Mouse (Mus musculus): Measurements from ENCODE around the gene Ptcd1. TPM values are rescaled to one million over a fixed set of nuclear protein-coding genes. Genes with fewer than 3 reads are reported as not detected.
"Not testable (repeated sequence)": the region's sequence is repeated elsewhere in the genome, so short reads cannot be mapped to it uniquely, and the experiment has no call there.

The Ptcd1 gene
- total RNA-seq, 2 experiments from 2014 or later = 28.5 to 42.2 TPM

GRCm38 (mm10) chr5:145167306-145167661, 376 bp upstream of the Ptcd1 start:
- intact Hi-C loops (cut with DNase I) = loop anchor here (1.0 to 2.0 kb wide), 2 partner anchors 23 to 26 kb away; partner anchors contain the start of genes Bud31 and Pdap1
- no peak for DNase-seq

DNA sequence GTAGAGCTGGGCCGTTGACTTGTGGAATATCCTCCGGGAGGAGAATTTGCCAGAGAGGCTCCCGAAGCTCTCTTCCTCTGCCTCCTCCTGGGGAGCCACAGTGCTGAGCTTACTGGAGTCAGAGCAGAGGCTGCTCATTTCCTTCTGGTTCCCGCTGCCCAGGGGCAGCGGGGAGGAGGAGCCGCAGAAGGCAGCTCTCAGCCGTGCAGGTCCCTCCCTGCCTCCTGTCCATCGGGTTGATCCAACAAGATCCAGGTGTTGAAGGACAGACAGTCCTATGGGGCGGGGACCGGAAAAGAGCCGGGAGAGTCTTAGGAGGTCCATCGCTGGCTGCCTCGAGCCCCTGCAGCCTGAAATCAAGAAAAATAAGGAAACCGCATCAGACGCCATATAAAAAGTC, 1.7 kb downstream of the Ptcd1 start:
- intact Hi-C loops (cut with DNase I) = no loop called here
- DNase-seq = no peak

DNA sequence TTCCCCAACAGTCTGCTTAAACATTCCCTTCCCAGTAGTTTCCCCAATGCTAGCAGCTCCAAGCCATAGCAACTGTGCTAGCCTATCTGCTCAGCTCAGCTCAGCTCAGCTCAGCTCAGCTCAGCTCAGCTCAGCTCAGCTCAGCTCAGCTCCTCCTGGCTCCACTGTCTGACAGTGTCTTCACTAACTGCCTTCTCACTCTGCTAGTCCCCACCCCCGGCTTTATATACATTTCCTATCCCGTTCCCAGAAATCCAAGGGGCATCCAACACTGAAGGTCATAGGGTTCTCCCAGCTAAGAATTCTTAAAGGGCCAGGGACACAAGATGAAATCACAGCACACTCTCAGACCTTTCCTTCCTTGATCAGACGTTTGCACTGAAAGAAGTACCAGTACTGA, 2.2 kb downstream of the Ptcd1 start:
- DNase-seq = no peak
- intact Hi-C loops (cut with DNase I) = no loop called here

GRCm38 (mm10) chr5:145161361-145161760, 5.5 kb downstream of the Ptcd1 start:
- no peak for DNase-seq
- intact Hi-C loops (cut with DNase I) = no loop called here

- DNase-seq = no peak
- intact Hi-C loops (cut with DNase I) = no loop called here
Measured at GRCm38 (mm10) chr5:145152690-145153089, 14.2 kb downstream of the Ptcd1 start.

DNA sequence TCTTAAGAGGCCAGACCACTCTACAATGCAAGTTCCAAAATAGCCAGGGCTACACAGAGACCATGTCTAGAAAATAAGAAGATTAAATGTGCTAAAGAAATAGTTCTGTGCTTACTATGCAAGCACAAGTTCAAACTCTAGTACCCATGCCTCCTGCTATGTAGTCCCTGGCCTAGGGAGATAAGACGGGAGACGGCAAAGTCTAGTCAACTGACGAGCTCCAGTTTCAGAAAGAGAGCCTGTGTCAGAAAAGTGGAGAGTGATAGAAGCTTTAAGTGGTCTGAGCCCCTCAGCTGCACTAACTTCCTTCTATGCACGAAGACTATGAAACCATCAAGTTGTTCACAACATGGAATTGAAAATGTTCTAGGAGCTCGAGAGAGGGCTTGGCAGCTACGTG, 17.6 kb downstream of the Ptcd1 start:
- intact Hi-C loops (cut with DNase I) = no loop called here
- DNase-seq = no peak

DNA sequence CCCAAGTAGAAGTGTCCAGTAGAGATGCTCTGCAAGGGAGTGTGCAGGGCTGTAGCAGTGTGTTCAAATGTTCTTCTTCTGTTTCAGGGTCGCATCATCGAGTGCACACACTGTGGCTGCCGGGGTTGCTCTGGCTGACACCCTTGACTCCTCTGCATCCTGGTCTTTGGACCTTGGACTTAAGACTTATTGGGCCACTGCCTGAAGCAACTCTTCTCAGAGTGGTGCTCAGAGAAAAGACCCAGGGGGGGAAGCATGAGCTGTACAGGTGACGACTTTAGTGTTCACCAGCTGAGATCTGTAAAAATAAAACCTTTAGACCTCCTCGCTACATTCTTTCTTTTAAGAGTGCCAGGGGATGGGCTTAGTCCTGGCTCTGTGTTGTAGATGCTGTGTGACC, 19.2 kb downstream of the Ptcd1 start:
- intact Hi-C loops (cut with DNase I) = no loop called here
- DNase-seq = no peak

DNA sequence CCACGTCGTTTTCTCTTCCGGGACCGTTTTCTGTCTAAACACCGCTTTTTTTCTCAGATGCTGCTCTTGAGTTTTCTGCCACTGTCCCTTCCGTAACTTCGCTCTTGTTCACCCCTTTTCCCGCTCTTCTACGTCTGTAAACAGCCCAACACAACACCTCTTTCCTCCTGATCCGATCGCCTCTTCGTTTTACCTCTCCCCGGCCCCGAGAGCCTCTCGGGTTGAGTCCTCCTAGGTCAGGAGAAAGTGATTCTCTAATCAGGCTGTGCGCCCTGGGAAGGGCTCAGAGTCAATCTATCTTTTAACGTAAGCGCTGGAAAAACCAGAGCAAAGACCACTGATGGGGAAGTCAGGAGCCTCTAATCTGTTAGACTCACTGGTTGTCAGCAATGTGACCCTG, 26.3 kb downstream of the Ptcd1 start:
- no peak for DNase-seq
- intact Hi-C loops (cut with DNase I) = loop anchor here (2.0 kb wide), 1 partner anchor 26 kb away; the partner anchor contains the start of genes Cpsf4 and Ptcd1

GRCm38 (mm10) chr5:145139571-145140519, 27.1 kb downstream of the Ptcd1 start, which contains the start of the genes Pdap1 and Bud31:
Pdap1 (minus strand) TSS chr5:145140238.
Bud31 (plus strand) TSS chr5:145140362.
- peak; percentile 97 to 99 for DNase-seq
- intact Hi-C loops (cut with DNase I) = loop anchor here (1.0 to 2.0 kb wide), 2 partner anchors 23 to 27 kb away; partner anchors contain the start of genes Cpsf4 and Ptcd1

GRCm38 (mm10) chr5:145138836-145139235, 28.1 kb downstream of the Ptcd1 start:
- intact Hi-C loops (cut with DNase I) = loop anchor here (1.0 kb wide), 1 partner anchor 22 kb away; no protein-coding TSS in a partner anchor

DNA sequence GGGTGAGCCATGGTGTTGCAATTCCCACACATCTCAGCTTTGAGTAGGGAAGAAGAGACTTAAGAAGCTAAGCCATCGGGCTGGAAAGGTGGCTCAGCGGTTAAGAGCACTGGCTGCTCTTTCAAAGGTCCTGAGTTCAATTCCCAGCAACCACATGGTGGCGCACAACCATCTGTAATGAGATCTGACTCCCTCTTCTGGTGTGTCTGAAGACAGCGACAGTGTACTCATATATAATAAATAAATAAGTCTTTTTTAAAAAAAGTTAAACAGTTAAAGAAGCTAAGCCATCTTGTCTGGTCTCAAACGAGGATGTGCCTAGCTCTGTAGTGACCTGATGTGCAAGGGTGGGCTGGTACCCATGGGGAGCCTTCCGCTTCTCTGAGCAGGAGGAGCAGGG, 33.6 kb downstream of the Ptcd1 start:
- not testable (repeated sequence) for DNase-seq

More at GRCm38 (mm10) chr5:145138836-145139235, 28.1 kb downstream of the Ptcd1 start:
- DNase-seq = no peak

GRCm38 (mm10) chr5:145130995-145131394, 35.9 kb downstream of the Ptcd1 start:
- no peak for DNase-seq
- intact Hi-C loops (cut with DNase I) = no loop called here

More for the DNA sequence above, 33.6 kb downstream of the Ptcd1 start:
- intact Hi-C loops (cut with DNase I) = not testable (repeated sequence)

DNA sequence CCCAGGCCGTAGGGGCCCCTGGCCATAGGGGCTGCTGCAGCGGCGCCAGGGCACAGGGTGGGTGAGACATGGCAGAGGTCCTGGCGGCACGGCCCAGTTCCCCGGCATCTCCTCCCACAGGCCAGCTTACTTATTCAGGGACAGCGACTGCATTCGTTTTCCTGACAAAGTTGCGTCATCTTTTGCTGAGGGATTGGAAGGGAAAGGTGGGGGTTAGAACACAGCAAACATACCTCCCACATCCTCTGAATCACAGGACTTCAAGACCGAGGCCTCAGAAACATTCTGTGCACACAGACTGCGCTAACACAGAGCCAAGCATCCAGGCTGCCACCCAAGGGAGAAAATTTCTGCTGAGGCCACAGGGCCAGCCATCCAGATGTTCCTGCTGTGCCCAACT, 36.7 kb downstream of the Ptcd1 start:
- intact Hi-C loops (cut with DNase I) = no loop called here
- DNase-seq = peak in 1 of 2 experiments; percentile 27

DNA sequence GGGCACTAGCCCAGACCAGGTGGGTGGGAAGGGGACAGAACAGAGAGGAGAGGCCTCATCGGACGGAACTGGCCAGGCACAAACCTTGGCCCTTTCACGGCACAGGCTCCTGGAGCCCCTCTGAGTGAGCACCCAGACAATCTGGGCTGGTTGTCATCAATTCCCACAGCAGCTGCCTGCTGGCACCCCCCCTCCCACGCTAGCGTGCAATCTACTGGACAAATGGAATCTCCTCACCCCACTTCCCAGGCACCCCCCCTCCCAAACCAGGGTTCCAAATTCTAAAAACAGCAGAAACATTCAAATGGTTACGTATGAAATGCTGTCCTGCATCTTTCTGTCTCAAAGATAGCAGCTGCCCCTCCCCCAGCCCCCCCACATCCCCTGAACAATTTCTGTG, 37.1 kb downstream of the Ptcd1 start:
- intact Hi-C loops (cut with DNase I); DNase-seq: not testable (repeated sequence)

- DNase-seq = peak in 1 of 2 experiments; percentile 38
- intact Hi-C loops (cut with DNase I) = no loop called here
Measured at GRCm38 (mm10) chr5:145129124-145129523, 37.8 kb downstream of the Ptcd1 start.

GRCm38 (mm10) chr5:145126580-145126979, 40.3 kb downstream of the Ptcd1 start:
- intact Hi-C loops (cut with DNase I) = no loop called here
- no peak for DNase-seq

DNA sequence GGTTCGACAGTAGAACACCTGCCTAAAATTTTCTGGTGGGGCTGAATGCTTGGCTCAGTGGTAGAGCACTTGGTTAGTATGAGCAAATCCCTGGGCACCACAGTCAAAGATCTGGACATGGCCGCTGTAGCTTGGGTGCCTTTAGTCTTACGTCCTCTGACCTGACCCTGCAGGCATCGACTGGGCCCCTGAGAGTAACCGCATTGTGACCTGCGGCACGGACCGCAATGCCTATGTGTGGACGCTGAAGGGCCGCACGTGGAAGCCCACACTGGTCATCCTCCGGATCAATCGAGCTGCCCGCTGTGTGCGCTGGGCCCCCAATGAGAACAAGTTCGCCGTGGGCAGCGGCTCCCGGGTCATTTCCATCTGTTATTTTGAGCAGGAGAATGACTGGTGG, 43.5 kb downstream of the Ptcd1 start:
- DNase-seq = no peak
- intact Hi-C loops (cut with DNase I) = no loop called here

GRCm38 (mm10) chr5:145120921-145121320, 46.0 kb downstream of the Ptcd1 start:
- intact Hi-C loops (cut with DNase I) = no loop called here
- no peak for DNase-seq

DNA sequence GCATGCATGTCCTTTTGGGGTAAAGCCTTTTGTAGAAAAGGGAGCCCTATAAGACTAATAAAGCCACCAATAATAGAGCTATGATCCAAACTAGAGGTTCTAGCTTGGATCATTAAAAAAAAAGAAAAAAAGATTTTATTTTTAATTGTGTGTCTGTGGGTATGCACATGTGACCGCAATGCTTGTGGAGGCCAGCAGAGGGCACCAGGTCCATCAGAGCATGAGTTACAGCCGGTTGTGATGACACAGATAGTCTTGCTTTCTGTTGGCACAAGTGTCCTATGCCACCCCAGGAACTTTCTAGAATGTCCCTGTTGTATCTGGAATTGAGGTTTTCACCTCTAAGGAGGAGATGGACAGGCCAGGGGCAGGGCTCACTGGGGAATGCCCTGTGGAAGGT, 47.5 kb downstream of the Ptcd1 start:
- DNase-seq = no peak
- intact Hi-C loops (cut with DNase I) = no loop called here

- intact Hi-C loops (cut with DNase I) = no loop called here
- DNase-seq = no peak
Measured at GRCm38 (mm10) chr5:145118461-145118860, 48.4 kb downstream of the Ptcd1 start.

GRCm38 (mm10) chr5:145118005-145118404, 48.9 kb downstream of the Ptcd1 start:
- intact Hi-C loops (cut with DNase I) = no loop called here
- no peak for DNase-seq

DNA sequence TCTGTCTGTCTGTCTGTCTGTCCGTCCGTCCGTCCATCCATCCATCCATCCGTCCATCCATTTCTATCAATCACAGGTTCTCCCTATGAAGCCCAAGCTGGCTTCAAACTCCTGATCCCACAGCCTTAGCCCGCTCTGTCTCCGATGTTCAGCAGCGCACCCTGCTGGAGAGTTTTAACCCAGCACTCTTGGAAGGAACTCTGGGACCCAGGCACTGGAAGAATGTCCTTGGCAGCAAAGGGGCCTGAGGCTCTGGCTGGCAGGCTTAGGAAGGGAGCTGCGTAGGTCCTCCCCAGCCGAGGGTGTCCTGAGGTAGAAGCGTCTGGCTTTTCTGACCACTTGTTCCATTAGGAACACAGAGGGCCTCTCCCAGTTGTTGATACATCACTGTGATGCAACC, 50.0 kb downstream of the Ptcd1 start:
- DNase-seq = peak; percentile 80 to 82
- intact Hi-C loops (cut with DNase I) = loop anchor here (1.0 kb wide), 1 partner anchor 22 kb away; no protein-coding TSS in a partner anchor

All from heart, postnatal 36 days (tissue).